Mouse (Mus musculus) midbrain, embryonic 11.5 days (tissue): ENCODE measurements at regions not wholly inside any gene's neighbourhood (a gene's known extent, or its start where the extent isn't known, plus 50 kb on each side); places are given as distances from the start of the nearest gene placed in this dataset.

ENCODE experiments used
- ATAC-seq: fragments of 200-750 bp; cut with Nextera tagmentation; 2 replicates; pipeline ENCODE4 v1.8.0; 2017; ENCODE audit warnings: moderate TSS enrichment, moderate library complexity; ENCODE audit not compliant: low FRiP score
- DNase-seq: peaks from one replicate; pipeline ENCODE4 v3.0.0; 2015; ENCODE audit warnings: low spot score; ENCODE audit errors: missing footprints
- H3K27ac ChIP-seq: fragments of 300-500 bp; sonication (generic); 2 replicates; pipeline ENCODE4 v1.5.1; 2014; ENCODE audit warnings: low read depth, low read length
- H3K27me3 ChIP-seq: fragments of 300-500 bp; sonication (generic); 2 replicates; pipeline ENCODE4 v1.6.1; 2014; ENCODE audit warnings: mild to moderate bottlenecking, low read length, moderate library complexity, mixed read lengths; ENCODE audit not compliant: control insufficient read depth, insufficient read depth
- H3K36me3 ChIP-seq: fragments of 300-500 bp; sonication (generic); 2 replicates; pipeline ENCODE4 v1.6.1; 2014; ENCODE audit warnings: mild to moderate bottlenecking, low read length, moderate library complexity, mixed read lengths; ENCODE audit not compliant: control insufficient read depth, insufficient read depth
- H3K4me1 ChIP-seq: fragments of 300-500 bp; sonication (generic); 2 replicates; pipeline ENCODE4 v1.6.1; 2014; ENCODE audit warnings: low read length; ENCODE audit not compliant: control insufficient read depth, insufficient read depth
- H3K4me2 ChIP-seq: fragments of 300-500 bp; sonication (generic); 2 replicates; pipeline ENCODE4 v1.6.1; 2014; ENCODE audit warnings: mild to moderate bottlenecking, moderate library complexity
- H3K4me3 ChIP-seq: fragments of 300-500 bp; sonication (generic); 2 replicates; pipeline ENCODE4 v1.5.1; 2014; ENCODE audit warnings: low read depth, low read length
- H3K9ac ChIP-seq: fragments of 300-500 bp; sonication (generic); 2 replicates; pipeline ENCODE4 v1.6.1; 2014; ENCODE audit warnings: low read length
- H3K9me3 ChIP-seq: fragments of 300-500 bp; sonication (generic); 2 replicates; pipeline ENCODE4 v1.6.1; 2016; ENCODE audit warnings: low read length; ENCODE audit not compliant: control insufficient read depth
- whole genome bisulfite sequencing: fragments of 180-500 bp; shearing (Covaris S2); extraction: QIAGEN DNeasy Blood & Tissue Kit; methylation state at CpG from one replicate; pipeline ENCODE4 v1.1.7; 2014; 5-methylcytosine and 5-hydroxymethylcytosine counted together

- Histone ChIP-seq H3K4me2 (no peak overlapping the region), H3K9me3 (no peaks in the 10 kb centered on the region), H3K4me1 (no peaks in the 10 kb centered on the region), H3K9ac (no peak overlapping the region), H3K4me3 (no peak overlapping the region), H3K36me3 (no peaks in the 10 kb centered on the region), H3K27me3 (no peaks in the 10 kb centered on the region), H3K27ac (no peak overlapping the region)
- no peak for DNase-seq
- ATAC-seq = no peak
- 62% methylated on average over 4 of the region's 4 CpGs for WGBS
Measured at GRCm38 (mm10) chr8:67143479-67143878, 283.5 kb downstream of the Naf1 start.

DNA sequence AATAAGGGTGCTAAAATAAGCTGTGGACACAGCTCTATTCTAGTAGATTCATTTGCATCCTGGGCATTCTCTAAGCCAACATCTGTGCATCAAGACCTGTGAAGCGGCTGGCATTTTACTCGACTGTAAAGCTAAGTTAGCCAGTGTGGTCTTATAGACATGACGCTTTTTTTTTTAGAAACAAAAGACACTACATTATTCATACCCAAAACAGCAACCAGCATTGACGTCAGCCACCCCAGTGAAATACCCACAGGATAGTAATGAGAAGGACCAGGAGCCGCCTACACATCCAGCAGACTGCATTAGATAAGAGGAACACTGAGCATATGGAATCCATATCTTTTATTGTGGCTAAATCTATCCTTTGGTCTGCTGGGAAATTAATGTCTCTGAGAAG lies 321.7 kb downstream of the Naf1 start:
- no peaks in the 10 kb centered on the region for H3K9me3 ChIP-seq
- H3K4me2 ChIP-seq = no peak overlapping the region
- no peaks in the 10 kb centered on the region for H3K36me3 ChIP-seq
- H3K4me3 ChIP-seq = no peak overlapping the region
- ATAC-seq = no peak
- no peak for DNase-seq
- no peaks in the 10 kb centered on the region for H3K4me1 ChIP-seq
- H3K9ac ChIP-seq = no peak overlapping the region
- 84% methylated on average over 5 of the region's 5 CpGs for WGBS
- H3K27ac ChIP-seq = no peak overlapping the region
- no peaks in the 10 kb centered on the region for H3K27me3 ChIP-seq

GRCm38 (mm10) chr8:67199213-67199612 lies 324.4 kb upstream of the Nat3 start:
- Histone ChIP-seq H3K36me3 (no peaks in the 10 kb centered on the region), H3K4me2 (no peak overlapping the region), H3K4me1 (no peaks in the 10 kb centered on the region), H3K9ac (no peak overlapping the region), H3K27me3 (no peaks in the 10 kb centered on the region), H3K4me3 (no peak overlapping the region), H3K27ac (no peak overlapping the region), H3K9me3 (no peaks in the 10 kb centered on the region)
- ATAC-seq (no peak), DNase-seq (peak; percentile 26)

DNA sequence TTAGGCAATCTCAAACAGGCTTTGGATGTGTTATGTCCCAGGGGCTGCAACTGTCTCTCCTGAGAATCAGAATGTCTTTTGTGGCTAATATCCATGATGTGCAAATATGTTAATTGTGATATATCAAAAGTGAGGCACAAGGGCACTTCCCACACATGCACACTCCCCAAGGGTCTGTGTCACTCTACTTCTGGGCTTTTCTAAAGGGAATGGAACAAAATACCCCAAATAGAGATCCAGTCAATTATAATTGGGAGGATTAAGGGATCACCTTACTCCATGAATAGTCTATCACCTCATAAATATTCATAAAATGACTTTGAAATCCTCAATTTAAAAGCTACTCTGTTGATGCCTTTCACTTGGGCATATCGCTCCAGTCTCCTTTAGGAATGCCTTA lies 317.6 kb upstream of the Nat3 start:
- Histone ChIP-seq H3K4me2 (no peak overlapping the region), H3K27ac (no peak overlapping the region), H3K36me3 (no peaks in the 10 kb centered on the region), H3K27me3 (no peaks in the 10 kb centered on the region), H3K9ac (no peak overlapping the region), H3K9me3 (no peaks in the 10 kb centered on the region; the same call in 1 of the 2 replicates), H3K4me3 (no peak overlapping the region), H3K4me1 (0 out of 2 replicates have a peak, but pooled peaks cover 2% of the 10 kb centered on the region)
- peak; percentile 83 for DNase-seq
- WGBS = 28% methylated on average over 1 of the region's 1 CpGs
- ATAC-seq = peak; percentile 90

DNA sequence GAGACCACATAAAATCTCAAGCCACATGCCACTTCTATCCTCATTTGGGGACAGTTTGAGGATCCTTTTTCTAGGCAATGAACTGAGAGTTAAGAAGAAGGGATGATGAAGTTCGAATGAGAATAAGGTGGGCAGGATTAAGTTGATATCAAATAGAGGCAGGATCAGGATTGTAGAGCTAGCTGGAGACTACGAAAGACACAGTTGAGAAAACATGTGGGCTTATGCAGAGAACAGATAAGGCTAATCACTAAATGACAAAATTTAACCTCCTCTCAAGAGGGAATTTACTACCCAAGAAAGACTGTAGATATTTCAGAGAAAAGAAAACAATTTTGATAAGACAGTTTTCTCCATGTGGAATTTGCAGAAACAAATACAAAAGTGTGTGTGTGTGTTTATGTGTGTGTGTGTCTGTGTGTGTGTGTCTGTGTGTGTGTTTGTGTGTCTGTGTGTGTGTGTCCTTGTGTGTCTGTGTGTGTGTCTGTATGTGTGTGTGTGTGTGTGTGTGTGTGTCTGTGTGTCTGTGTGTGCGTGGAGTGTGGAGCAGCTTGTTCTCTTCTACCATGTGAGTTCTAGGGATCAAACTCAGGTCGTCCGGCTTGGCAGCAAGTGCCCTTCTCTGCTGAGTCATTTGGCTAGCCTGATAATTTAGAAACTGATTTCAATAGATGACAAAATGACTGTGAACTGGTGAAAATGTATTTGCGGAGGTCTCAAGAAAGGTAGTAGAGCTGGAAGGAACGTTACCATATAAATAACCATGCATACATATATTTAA lies 291.5 kb upstream of the Nat3 start:
- no peaks in the 10 kb centered on the region for H3K4me1 ChIP-seq
- no peak for ATAC-seq
- no peaks in the 10 kb centered on the region for H3K9me3 ChIP-seq
- H3K27me3 ChIP-seq = no peaks in the 10 kb centered on the region
- no peak overlapping the region for H3K9ac ChIP-seq
- H3K4me2 ChIP-seq = no peak overlapping the region
- no peak overlapping the region for H3K4me3 ChIP-seq
- 82% methylated on average over 7 of the region's 7 CpGs for WGBS
- no peaks in the 10 kb centered on the region for H3K36me3 ChIP-seq
- DNase-seq = no peak
- H3K27ac ChIP-seq = no peak overlapping the region

GRCm38 (mm10) chr8:67238934-67239333 lies 284.7 kb upstream of the Nat3 start:
- ATAC-seq (no peak), DNase-seq (no peak)
- 64% methylated on average over 1 of the region's 1 CpGs for WGBS
- Histone ChIP-seq H3K4me1 (no peaks in the 10 kb centered on the region), H3K9ac (no peak overlapping the region), H3K27me3 (no peaks in the 10 kb centered on the region), H3K4me3 (no peak overlapping the region), H3K36me3 (no peaks in the 10 kb centered on the region), H3K27ac (no peak overlapping the region), H3K9me3 (no peaks in the 10 kb centered on the region), H3K4me2 (no peak overlapping the region)

DNA sequence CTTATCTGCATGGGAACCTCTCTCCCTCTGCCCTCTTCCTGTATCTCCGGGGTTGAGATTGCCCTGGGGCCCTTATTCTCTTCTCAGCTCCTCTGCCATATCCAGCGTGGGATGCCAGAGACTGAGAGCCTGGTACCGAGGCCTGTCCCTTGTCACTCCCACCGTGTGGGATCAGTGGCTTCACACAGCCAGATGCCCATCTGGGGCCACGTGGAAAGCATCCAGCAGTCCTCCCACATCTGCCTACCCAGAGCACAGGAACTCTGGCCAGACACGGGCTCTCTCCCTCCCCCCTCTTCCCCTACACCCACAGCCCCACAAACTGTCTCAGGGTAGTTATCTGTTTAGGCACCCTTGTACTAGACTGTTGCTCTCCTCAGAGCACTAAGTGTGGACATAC lies 244.9 kb upstream of the Nat3 start:
- Histone ChIP-seq H3K4me2 (no peak overlapping the region), H3K36me3 (no peaks in the 10 kb centered on the region), H3K9me3 (no peaks in the 10 kb centered on the region), H3K27ac (no peak overlapping the region), H3K4me1 (no peaks in the 10 kb centered on the region), H3K27me3 (no peaks in the 10 kb centered on the region), H3K4me3 (no peak overlapping the region), H3K9ac (no peak overlapping the region)
- DNase-seq (no peak), ATAC-seq (no peak)
- 74% methylated on average over 6 of the region's 6 CpGs for WGBS

DNA sequence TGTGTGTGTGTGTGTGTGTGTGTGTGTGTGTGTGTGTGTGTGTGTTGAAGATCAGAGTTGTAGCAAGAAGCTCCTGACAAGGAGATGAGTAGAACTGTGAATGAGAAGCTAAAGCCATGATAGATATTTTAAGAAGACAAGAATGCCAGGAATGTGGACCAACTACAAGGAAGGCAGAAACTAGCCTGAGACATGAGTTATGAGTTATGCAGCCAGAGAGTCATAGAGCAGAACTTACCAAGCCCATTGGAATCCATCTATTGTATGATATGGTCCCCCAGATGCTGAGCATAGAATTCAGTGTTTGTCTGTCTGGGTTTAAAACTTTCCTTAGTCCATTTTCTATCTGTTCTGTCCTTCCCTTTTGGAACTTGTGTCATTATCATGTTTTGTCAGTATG lies 244.2 kb upstream of the Nat3 start:
- H3K4me1 ChIP-seq = no peaks in the 10 kb centered on the region
- H3K9ac ChIP-seq = no peak overlapping the region
- H3K9me3 ChIP-seq = no peaks in the 10 kb centered on the region
- no peak overlapping the region for H3K27ac ChIP-seq
- no peaks in the 10 kb centered on the region for H3K36me3 ChIP-seq
- H3K27me3 ChIP-seq = no peaks in the 10 kb centered on the region
- no peak for ATAC-seq
- DNase-seq = no peak
- no peak overlapping the region for H3K4me2 ChIP-seq
- H3K4me3 ChIP-seq = no peak overlapping the region

DNA sequence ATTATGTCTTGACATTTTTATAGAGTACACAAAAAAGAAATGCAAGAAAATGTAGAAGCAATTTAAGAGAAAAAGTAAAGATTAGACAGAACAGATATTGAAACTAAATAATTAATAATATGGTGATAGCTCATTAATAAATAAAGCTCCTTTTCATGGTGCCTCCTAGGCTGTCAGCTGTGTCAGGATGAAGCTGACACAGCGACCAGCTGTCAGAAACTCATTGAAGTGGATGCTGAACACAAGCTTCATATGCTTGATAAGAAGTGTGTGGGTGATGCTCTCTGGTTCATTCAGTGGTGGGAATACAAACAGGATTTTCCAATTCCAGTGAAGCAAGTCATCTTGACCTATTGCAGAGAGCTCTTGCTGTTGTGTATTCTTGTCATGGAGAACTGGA lies 213.2 kb upstream of the Nat3 start:
- WGBS = 84% methylated on average over 1 of the region's 1 CpGs
- ATAC-seq (no peak), DNase-seq (no peak)
- no peak overlapping the region for H3K27ac ChIP-seq
- H3K36me3 ChIP-seq = no peaks in the 10 kb centered on the region
- no peak overlapping the region for H3K4me2 ChIP-seq
- H3K9ac ChIP-seq = no peak overlapping the region
- no peaks in the 10 kb centered on the region for H3K27me3 ChIP-seq
- H3K4me1 ChIP-seq = no peaks in the 10 kb centered on the region
- H3K4me3 ChIP-seq = no peak overlapping the region
- H3K9me3 ChIP-seq = no peaks in the 10 kb centered on the region
